Mouse (Mus musculus) myocyte (in vitro differentiated cells): ENCODE measurements around the gene Nupr1. TPM values are rescaled to one million over a fixed set of nuclear protein-coding genes. Genes with fewer than 3 reads are reported as not detected.
A peak's percentile ranks its signal among the peaks of the same experiment; 100 is the strongest.

Source experiments
- H3K27me3 ChIP-seq: one replicate; pipeline ENCODE4 v1.6.1; 2011; ENCODE audit not compliant: control insufficient read depth, insufficient read depth, insufficient read length
- H3K36me3 ChIP-seq: one replicate; pipeline ENCODE4 v1.6.1; 2011; ENCODE audit not compliant: control insufficient read depth, insufficient read depth
- H3K4me2 ChIP-seq: one replicate; pipeline ENCODE4 v1.6.1; 2011; ENCODE audit warnings: low read depth, control low read depth
- H3K4me3 ChIP-seq: one replicate; pipeline ENCODE4 v1.5.1; 2011; ENCODE audit warnings: mild to moderate bottlenecking, control low read depth, moderate library complexity
- H3K79me2 ChIP-seq: one replicate; pipeline ENCODE4 v1.6.1; 2011; ENCODE audit not compliant: control insufficient read depth, insufficient read depth
- H3ac ChIP-seq: one replicate; pipeline ENCODE4 v1.6.1; 2011; ENCODE audit not compliant: control insufficient read depth, insufficient read length
- CEBPB ChIP-seq: IDR thresholded peaks from 2 replicates; pipeline ENCODE4 v1.6.1; 2011; ENCODE audit warnings: mild to moderate bottlenecking, moderate library complexity; ENCODE audit not compliant: poor library complexity, insufficient read depth, severe bottlenecking
- E2F4 ChIP-seq: IDR thresholded peaks from one replicate; pipeline ENCODE4 v1.6.1; 2011; ENCODE audit warnings: mild to moderate bottlenecking, control low read depth, moderate library complexity; ENCODE audit not compliant: insufficient read depth
- MAX ChIP-seq: IDR thresholded peaks from one replicate; pipeline ENCODE4 v1.6.1; 2011; ENCODE audit warnings: low read depth, mild to moderate bottlenecking, control low read depth
- MYOD1 ChIP-seq, 3 experiments: IDR thresholded peaks; one replicate each; pipeline ENCODE4 v1.6.1; 2011; ENCODE audit warnings: control low read depth in 2 of 3, low read depth in 2 of 3, mild to moderate bottlenecking in 2 of 3, moderate library complexity in 1 of 3; ENCODE audit not compliant: insufficient read length in 2 of 3, control insufficient read depth in 1 of 3
- MYOG ChIP-seq, 3 experiments: IDR thresholded peaks; one replicate each; pipeline ENCODE4 v1.6.1; 2011; ENCODE audit warnings: control low read depth in 2 of 3, low read depth in 2 of 3, mild to moderate bottlenecking in 2 of 3; ENCODE audit not compliant: insufficient read length in 2 of 3, control insufficient read depth in 1 of 3, insufficient read depth in 1 of 3
- POLR2A ChIP-seq: IDR thresholded peaks from one replicate; pipeline ENCODE4 v1.6.1; 2011; ENCODE audit warnings: low read depth, mild to moderate bottlenecking, control low read depth, moderate library complexity; ENCODE audit not compliant: insufficient read length
- POLR2AphosphoS2 ChIP-seq: IDR thresholded peaks from one replicate; pipeline ENCODE4 v1.6.1; 2011; ENCODE audit warnings: low read depth, control low read depth; ENCODE audit not compliant: insufficient read length
- REST ChIP-seq: IDR thresholded peaks from one replicate; pipeline ENCODE4 v1.6.1; 2011; ENCODE audit warnings: mild to moderate bottlenecking, control low read depth, moderate library complexity; ENCODE audit not compliant: insufficient read depth, insufficient read length
- SRF ChIP-seq: IDR thresholded peaks from one replicate; pipeline ENCODE4 v1.6.1; 2011; ENCODE audit warnings: low read depth; ENCODE audit not compliant: control insufficient read depth, insufficient read length
- TCF12 ChIP-seq: IDR thresholded peaks from one replicate; pipeline ENCODE4 v1.6.1; 2011; ENCODE audit warnings: mild to moderate bottlenecking, control low read depth; ENCODE audit not compliant: poor library complexity, insufficient read depth, severe bottlenecking
- TCF3 ChIP-seq: IDR thresholded peaks from one replicate; pipeline ENCODE4 v1.6.1; 2011; ENCODE audit warnings: low read depth, control low read depth; ENCODE audit not compliant: insufficient read length
- USF1 ChIP-seq: IDR thresholded peaks from one replicate; pipeline ENCODE4 v1.6.1; 2011; ENCODE audit warnings: low read depth, mild to moderate bottlenecking, control low read depth, moderate library complexity
- polyA plus RNA-seq: library from polyadenylated mRNA; unstranded; fragments of >200 nt; fragmentation: generic; extraction: Trizol; gene quantifications from one replicate; pipeline ENCODE4 v1.2.1, GENCODE M21; 2012; ENCODE audit warnings: missing spikeins

The Nupr1 gene
- polyA plus RNA-seq, 1 experiment: 244 TPM

- H3ac ChIP-seq: no peak overlapping the region
- H3K36me3 ChIP-seq: peaks cover 3% of the 10 kb centered on the region
- no peaks in the 10 kb centered on the region for H3K27me3 ChIP-seq
- peak overlapping the region; percentile 60 for H3K4me2 ChIP-seq
- peak overlapping the region; percentile 16 for H3K4me3 ChIP-seq
- TF ChIP-seq CEBPB (no peak), MYOD1 (IDR thresholded peaks at IDR 0.05; ENCODE audit: control insufficient read depth in 1 of 3, insufficient read length in 2 of 3, low read depth in 2 of 3) (no peak), POLR2AphosphoS2 (peak; percentile 33), TCF3 (no peak), SRF (no peak), USF1 (peak; percentile 90), MYOG (IDR thresholded peaks at IDR 0.05; ENCODE audit: control insufficient read depth in 1 of 3, insufficient read depth in 1 of 3, insufficient read length in 2 of 3, low read depth in 2 of 3) (no peak), POLR2A (no peak)
- H3K79me2 ChIP-seq: no peaks in the 10 kb centered on the region
Observed at GRCm38 (mm10) chr7:126583251-126583709, 47.4 kb downstream of the Nupr1 start.

DNA sequence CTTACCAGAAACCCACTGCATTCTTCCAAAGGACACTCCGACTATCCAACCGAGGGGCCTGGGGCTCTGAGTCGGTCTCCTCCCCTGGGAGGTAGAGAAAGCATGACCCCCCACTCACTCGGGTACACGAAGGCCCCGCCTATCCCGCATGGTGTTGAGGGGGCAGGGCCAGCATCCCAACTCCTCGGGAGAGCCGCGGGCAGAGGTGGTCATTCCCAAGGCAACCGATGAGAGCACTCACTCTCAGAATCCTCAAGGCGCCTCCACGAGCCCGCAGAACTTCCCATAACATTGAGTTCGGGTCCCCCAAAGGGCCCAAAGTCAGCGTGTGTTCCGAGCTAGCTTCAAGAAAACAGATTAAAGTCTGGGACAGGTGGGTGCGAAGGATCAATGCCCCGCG, 47.9 kb downstream of the Nupr1 start:
- Histone ChIP-seq H3ac (no peak overlapping the region), H3K36me3 (peaks cover 3% of the 10 kb centered on the region), H3K4me2 (peak overlapping the region; percentile 34), H3K79me2 (no peaks in the 10 kb centered on the region), H3K27me3 (no peaks in the 10 kb centered on the region), H3K4me3 (peak overlapping the region; percentile 16)
- no peak for TF ChIP-seq CEBPB
- no peak for TF ChIP-seq SRF

DNA sequence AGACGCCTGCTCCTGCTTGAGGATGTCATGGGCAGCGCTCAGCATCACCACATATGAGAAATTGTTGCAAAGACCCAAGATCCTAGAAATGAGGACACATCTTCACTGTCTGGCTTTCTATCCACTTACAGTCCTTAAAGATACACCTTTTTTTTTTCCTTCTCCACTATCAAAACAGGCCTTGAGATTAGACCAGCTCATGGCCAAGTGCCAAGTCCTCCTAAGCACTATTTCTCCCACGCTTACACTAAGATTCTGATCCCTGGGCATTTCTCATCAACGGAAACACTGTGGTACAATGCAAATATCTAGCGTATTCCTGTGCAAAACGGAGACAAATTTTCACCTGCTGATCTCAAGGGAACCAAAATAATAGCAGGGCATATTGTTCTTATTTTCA, 49.0 kb downstream of the Nupr1 start:
- no peaks in the 10 kb centered on the region for H3K79me2 ChIP-seq
- no peaks in the 10 kb centered on the region for H3K27me3 ChIP-seq
- TF ChIP-seq TCF12 (no peak), TCF3 (no peak), MAX (no peak)
- H3K4me2 ChIP-seq: no peak overlapping the region
- H3ac ChIP-seq: no peak overlapping the region
- peaks cover 3% of the 10 kb centered on the region for H3K36me3 ChIP-seq
- no peak overlapping the region for H3K4me3 ChIP-seq

DNA sequence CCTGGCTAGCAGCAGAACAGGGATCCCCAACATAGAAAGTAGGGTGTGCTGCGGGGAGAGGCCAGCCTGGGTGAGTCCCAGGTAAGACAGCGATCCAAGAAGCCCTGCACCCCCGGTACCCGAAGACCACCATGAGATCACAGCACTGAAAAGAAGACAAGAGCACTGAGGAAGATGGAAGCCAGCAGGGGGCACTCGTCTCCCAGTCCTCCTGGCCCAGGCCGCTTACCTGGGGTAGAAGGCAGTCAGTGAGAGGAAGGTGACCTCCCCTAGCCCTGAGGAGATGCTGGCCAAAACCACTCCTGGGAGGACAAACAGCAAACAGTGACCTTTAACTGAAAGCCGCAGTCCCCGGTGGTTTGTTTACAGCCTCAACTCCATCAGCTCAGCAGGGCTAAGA, 51.5 kb downstream of the Nupr1 start:
- no peaks in the 10 kb centered on the region for H3K79me2 ChIP-seq
- no peak overlapping the region for H3K4me2 ChIP-seq

DNA sequence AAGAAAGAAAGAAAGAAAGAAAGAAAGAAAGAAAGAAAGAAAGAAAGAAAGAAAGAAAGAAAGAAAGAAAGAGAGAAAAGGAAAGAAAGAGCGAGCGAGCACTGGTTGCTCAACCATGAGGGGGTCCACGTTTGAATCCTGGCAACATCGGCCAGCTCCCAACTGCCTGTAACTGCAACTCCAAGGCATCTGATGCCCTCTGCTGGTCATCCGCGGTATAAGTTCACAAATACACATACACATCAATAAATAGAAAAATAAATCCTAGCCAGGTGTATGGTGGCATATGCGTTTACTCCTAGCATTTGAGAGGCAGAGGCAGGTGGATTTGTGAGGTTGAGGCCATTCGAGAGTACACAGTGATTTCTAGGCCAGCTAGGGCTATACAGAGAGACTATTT, 53.7 kb downstream of the Nupr1 start:
- no peaks in the 10 kb centered on the region for H3K27me3 ChIP-seq
- H3K4me3 ChIP-seq: no peak overlapping the region
- peaks cover 3% of the 10 kb centered on the region for H3K36me3 ChIP-seq
- no peak overlapping the region for H3K4me2 ChIP-seq
- no peak for TF ChIP-seq MYOD1 (IDR thresholded peaks at IDR 0.05; ENCODE audit: control insufficient read depth in 1 of 3, insufficient read length in 2 of 3, low read depth in 2 of 3)
- no peak for TF ChIP-seq TCF3
- no peak for TF ChIP-seq E2F4
- TF ChIP-seq MYOG (IDR thresholded peaks at IDR 0.05; ENCODE audit: control insufficient read depth in 1 of 3, insufficient read depth in 1 of 3, insufficient read length in 2 of 3, low read depth in 2 of 3): no peak
- no peak for TF ChIP-seq POLR2A
- TF ChIP-seq MAX: no peak
- TF ChIP-seq CEBPB: no peak
- no peak for TF ChIP-seq POLR2AphosphoS2
- TF ChIP-seq USF1: no peak
- TF ChIP-seq REST: no peak
- TF ChIP-seq TCF12: no peak
- TF ChIP-seq SRF: no peak
- H3ac ChIP-seq: no peak overlapping the region
- H3K79me2 ChIP-seq: no peaks in the 10 kb centered on the region

More for the DNA sequence above, 51.5 kb downstream of the Nupr1 start:
- Histone ChIP-seq H3ac (no peak overlapping the region), H3K4me3 (no peak overlapping the region), H3K27me3 (no peaks in the 10 kb centered on the region), H3K36me3 (peaks cover 3% of the 10 kb centered on the region)
- TF ChIP-seq MAX (no peak), POLR2AphosphoS2 (peak; percentile 40)

Other genes starting within 250 kb of the Nupr1 start
- 3.5 TPM for gene Nfatc2ip, start 234.1 kb downstream of the Nupr1 start, polyA plus RNA-seq
- 0.01 TPM for gene Cd19, start 216.0 kb downstream of the Nupr1 start, polyA plus RNA-seq
- 36.7 TPM for gene Rabep2, start 202.1 kb downstream of the Nupr1 start, polyA plus RNA-seq
- 1,699 TPM for gene Atp2a1, start 167.8 kb downstream of the Nupr1 start, polyA plus RNA-seq
- gene Sh2b1, start 155.4 kb downstream of the Nupr1 start, polyA plus RNA-seq: 58.8 TPM
- 167 TPM for gene Tufm, start 143.5 kb downstream of the Nupr1 start, polyA plus RNA-seq
- gene Atxn2l, start 127.4 kb downstream of the Nupr1 start, polyA plus RNA-seq: 104 TPM
- gene Eif3c, start 64.5 kb downstream of the Nupr1 start, polyA plus RNA-seq: 344 TPM
- gene Apobr, start 45.9 kb downstream of the Nupr1 start, polyA plus RNA-seq: 4.7 TPM
- gene Cln3, start 45.0 kb downstream of the Nupr1 start, polyA plus RNA-seq: 3.6 TPM
- not detected for gene Il27, start 35.9 kb downstream of the Nupr1 start, polyA plus RNA-seq
- 35.3 TPM for gene Sgf29, start 18.4 kb upstream of the Nupr1 start, polyA plus RNA-seq
- gene Sult1a1, start 45.6 kb upstream of the Nupr1 start, polyA plus RNA-seq: not detected
- 79.7 TPM for gene Bola2, start 64.5 kb upstream of the Nupr1 start, polyA plus RNA-seq
- gene Slx1b, start 64.9 kb upstream of the Nupr1 start, polyA plus RNA-seq: 5.8 TPM
- 0.14 TPM for gene Coro1a, start 76.9 kb upstream of the Nupr1 start, polyA plus RNA-seq
- 126 TPM for gene Mapk3, start 128.7 kb upstream of the Nupr1 start, polyA plus RNA-seq
- gene Gdpd3, start 135.5 kb upstream of the Nupr1 start, polyA plus RNA-seq: 1.1 TPM
- gene Ypel3, start 146.1 kb upstream of the Nupr1 start, polyA plus RNA-seq: 82.2 TPM
- gene Tbx6, start 150.6 kb upstream of the Nupr1 start, polyA plus RNA-seq: 0.23 TPM
- 113 TPM for gene Ppp4c, start 161.6 kb upstream of the Nupr1 start, polyA plus RNA-seq
- gene Fam57b, start 166.8 kb upstream of the Nupr1 start, polyA plus RNA-seq: 0.94 TPM
- not detected for gene 4930451I11Rik, start 200.8 kb upstream of the Nupr1 start, polyA plus RNA-seq
- not detected for gene Doc2a, start 216.6 kb upstream of the Nupr1 start, polyA plus RNA-seq
- 16.2 TPM for gene Hirip3, start 231.1 kb upstream of the Nupr1 start, polyA plus RNA-seq
- 62.4 TPM for gene Ino80e, start 231.5 kb upstream of the Nupr1 start, polyA plus RNA-seq